Mouse (Mus musculus): ENCODE results near the gene Axdnd1.
"Not testable (repeated sequence)": the region's sequence is repeated elsewhere in the genome, so short reads cannot be mapped to it uniquely, and the experiment has no call there.

Gene Axdnd1

GRCm38 (mm10) chr1:156323126-156323525, 97.8 kb downstream of the Axdnd1 start:
- no peak for DNase-seq

- no peak for DNase-seq
Observed at GRCm38 (mm10) chr1:156310630-156311029, 110.3 kb downstream of the Axdnd1 start, which contains the start of gene Nphs2. Gene Nphs2, plus strand, starts transcription at chr1:156310727.

- DNase-seq = no peak
Observed at GRCm38 (mm10) chr1:156308595-156308994, 112.4 kb downstream of the Axdnd1 start.

GRCm38 (mm10) chr1:156302911-156303749, 117.8 kb downstream of the Axdnd1 start, which contains the start of gene Tdrd5:
Gene Tdrd5, minus strand, starts transcription at chr1:156303664.
- DNase-seq = peak; percentile 5

- no peak for DNase-seq
Observed at GRCm38 (mm10) chr1:156290016-156290415, 130.9 kb downstream of the Axdnd1 start.

- DNase-seq = not testable (repeated sequence)
Observed at GRCm38 (mm10) chr1:156289222-156289587, 131.8 kb downstream of the Axdnd1 start.

GRCm38 (mm10) chr1:156288556-156289221, 132.3 kb downstream of the Axdnd1 start:
- DNase-seq = no peak

GRCm38 (mm10) chr1:156285541-156285896, 135.4 kb downstream of the Axdnd1 start:
- DNase-seq = no peak

GRCm38 (mm10) chr1:156284851-156285540, 136.0 kb downstream of the Axdnd1 start:
- DNase-seq = no peak

- DNase-seq = no peak
Observed at GRCm38 (mm10) chr1:156284207-156284606, 136.8 kb downstream of the Axdnd1 start.

- no peak for DNase-seq
Observed at GRCm38 (mm10) chr1:156280131-156280530, 140.8 kb downstream of the Axdnd1 start.

GRCm38 (mm10) chr1:156273647-156274046, 147.3 kb downstream of the Axdnd1 start:
- DNase-seq = no peak
